ENCODE assay signal across 12 mouse cellular contexts in genomic region chr2:159343624-159344560, GRCm38 (mm10).
DNase-seq lines count a peak whose midpoint lies in the region; ATAC-seq and TF ChIP-seq lines count a peak whose summit lies in the region.
"Had no signal": no experiment of that assay in that cellular context is flagged by ENCODE, and none has a peak within 500 bp of the region (broad histone marks: within the 10 kb centered on the region; RNA-seq: fewer than 3 reads in every experiment).

No protein-coding gene starts in this region.

- H3K4me2 ChIP-seq in kidney, embryonic 15.5 days: no peak overlapping the region
- no peak overlapping the region for H3K4me2 ChIP-seq in lung, embryonic 15.5 days
- H3K4me2 ChIP-seq: heart, embryonic 15.5 days had no signal

- H3K36me3 ChIP-seq in kidney, embryonic 15.5 days: no peaks in the 10 kb centered on the region
- no peaks in the 10 kb centered on the region for H3K36me3 ChIP-seq in lung, embryonic 15.5 days
- H3K36me3 ChIP-seq: heart, embryonic 15.5 days had no signal

- no peak overlapping the region for H3K4me3 ChIP-seq in gastrocnemius, adult 2 months
- H3K4me3 ChIP-seq in kidney, embryonic 15.5 days (replicated peaks): no peak overlapping the region
- H3K4me3 ChIP-seq in lung, embryonic 15.5 days: no peak overlapping the region
- H3K4me3 ChIP-seq: heart, embryonic 15.5 days had no signal

- ATAC-seq in kidney, embryonic 15.5 days (replicated peaks; ENCODE audit: low FRiP score): no peak
- peak; percentile 70; the same call in 1 of the 2 replicates for ATAC-seq in lung, embryonic 15.5 days (ENCODE audit: borderline replicate concordance, extremely low read depth, low FRiP score, low TSS enrichment)
- ATAC-seq: inflammation-experienced regulatory T-cells, adult 6 months had no signal

- WGBS in kidney, embryonic 15.5 days: 38% methylated on average over 5 of the region's 5 CpGs
- 36% methylated on average over 5 of the region's 5 CpGs for WGBS in lung, embryonic 15.5 days

- H3K9me3 ChIP-seq in kidney, embryonic 15.5 days (replicated peaks): no peaks in the 10 kb centered on the region
- no peaks in the 10 kb centered on the region for H3K9me3 ChIP-seq in lung, embryonic 15.5 days
- H3K9me3 ChIP-seq: heart, embryonic 15.5 days had no signal

- H3K27me3 ChIP-seq in kidney, embryonic 15.5 days: no peaks in the 10 kb centered on the region
- H3K27me3 ChIP-seq in lung, embryonic 15.5 days: no peaks in the 10 kb centered on the region
- H3K27me3 ChIP-seq: heart, embryonic 15.5 days had no signal

- no peak for TF ChIP-seq CTCF in gastrocnemius, adult 2 months (IDR thresholded peaks at IDR 0.05)

- H3K9ac ChIP-seq in kidney, embryonic 15.5 days: no peak overlapping the region
- no peak overlapping the region for H3K9ac ChIP-seq in lung, embryonic 15.5 days
- H3K9ac ChIP-seq: heart, embryonic 15.5 days had no signal

- no peak overlapping the region for H3K27ac ChIP-seq in gastrocnemius, adult 2 months
- H3K27ac ChIP-seq in kidney, embryonic 15.5 days: peak overlapping the region; percentile 43; the same call in 1 of the 2 replicates
- no peak overlapping the region for H3K27ac ChIP-seq in lung, embryonic 15.5 days
- H3K27ac ChIP-seq: heart, embryonic 15.5 days had no signal

- DNase-seq in gastrocnemius, postnatal 14 days: peak; percentile 12
- no peak for DNase-seq in gastrocnemius, adult 2 months
- DNase-seq in kidney, postnatal 36 days: no peak
- DNase-seq in lung, postnatal 4 days: no peak
- peak; percentile 6 for DNase-seq in mesoderm, embryonic 11.5 days (ENCODE audit: low read depth, low spot score)
- DNase-seq: adrenal gland, postnatal 25 days; cerebellum, adult 11 months; liver had no signal

- H3K4me1 ChIP-seq in kidney, embryonic 15.5 days: peaks cover 7% of the 10 kb centered on the region; the same call in 1 of the 2 replicates
- H3K4me1 ChIP-seq in lung, embryonic 15.5 days: no peaks in the 10 kb centered on the region
- H3K4me1 ChIP-seq: heart, embryonic 15.5 days had no signal

- intact Hi-C loops in gastrocnemius, postnatal 14 days (cut with DNase I; ENCODE audit: low total_unique reads): no loop called here
- intact Hi-C loops in gastrocnemius, adult 2 months (cut with DNase I): no loop called here

Comparison
In these comparisons a context has a peak if more than half of its experiments do, and no peak if none do; other contexts are left out.
1. DNase-seq: peak in gastrocnemius, postnatal 14 days (single experiment) and mesoderm, embryonic 11.5 days (single experiment); none in gastrocnemius, adult 2 months (single experiment), kidney, postnatal 36 days (0 of 2) and lung, postnatal 4 days (0 of 2).